Mouse (Mus musculus): ENCODE results near the gene Fndc7. TPM values are rescaled to one million over a fixed set of nuclear protein-coding genes. Genes with fewer than 3 reads are reported as not detected.

The Fndc7 gene
- polyA plus RNA-seq, 1 experiment, result not detected

DNA sequence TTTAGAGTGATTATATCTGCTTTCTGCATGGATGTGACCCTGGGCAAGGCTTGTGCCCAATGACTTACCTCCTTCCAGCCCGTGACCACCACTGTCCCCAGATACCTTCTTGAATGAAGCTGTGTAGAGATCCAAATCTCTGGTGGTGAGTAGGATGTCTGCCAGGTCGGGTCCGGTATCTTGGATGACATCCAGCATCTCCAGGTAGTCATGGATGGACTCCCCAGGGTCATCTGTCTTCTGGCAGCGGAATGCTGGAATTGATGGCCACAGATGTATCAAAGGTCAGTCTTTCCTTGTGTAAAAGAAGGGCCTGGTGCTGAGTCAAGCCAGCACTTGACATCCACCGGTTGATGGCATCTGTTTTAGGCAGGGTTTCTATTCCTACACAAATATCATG is 45.3 kb downstream of the Fndc7 start:
- TF ChIP-seq GATA1 (IDR thresholded peaks at IDR 0.05; ENCODE audit: low read length), result no peak

DNA sequence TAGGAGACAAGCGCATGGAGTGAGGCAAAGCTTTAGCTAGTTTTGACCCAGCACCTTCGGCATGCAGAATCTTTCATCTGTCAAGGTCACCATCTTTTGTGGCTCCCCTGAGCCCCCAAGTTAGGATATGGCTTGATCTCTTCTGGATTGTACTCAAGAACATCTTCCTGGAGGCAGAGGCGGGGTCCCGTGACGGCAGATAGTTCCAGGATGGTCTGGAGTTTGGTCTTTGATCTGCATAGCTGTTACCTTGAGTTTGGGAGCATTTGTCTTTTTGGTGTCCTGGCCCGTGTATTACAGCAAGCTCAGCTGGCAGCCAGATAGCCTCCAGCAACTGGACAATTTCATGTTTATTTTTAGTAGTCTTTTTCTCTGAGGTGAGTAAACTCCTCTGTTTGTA is 45.8 kb downstream of the Fndc7 start:
- no peak for TF ChIP-seq GATA1 (IDR thresholded peaks at IDR 0.05; ENCODE audit: low read length)

DNA sequence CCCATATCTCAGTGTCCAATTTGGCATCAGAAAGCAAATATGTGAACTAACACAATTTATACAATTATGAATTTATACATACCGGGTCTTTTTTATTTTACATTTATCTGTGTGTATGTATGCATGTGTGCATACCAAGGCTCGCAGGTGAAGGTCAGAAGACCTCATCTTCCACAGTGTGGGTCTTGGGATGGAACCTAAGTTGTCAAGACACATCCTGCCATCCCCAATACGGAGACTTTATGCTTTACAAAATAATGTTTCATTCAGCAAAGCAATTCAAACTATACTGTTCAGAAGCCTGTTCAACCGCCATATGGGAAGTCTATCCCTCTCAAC is 49.1 kb downstream of the Fndc7 start:
- TF ChIP-seq GATA1 (IDR thresholded peaks at IDR 0.05; ENCODE audit: low read length), result no peak

DNA sequence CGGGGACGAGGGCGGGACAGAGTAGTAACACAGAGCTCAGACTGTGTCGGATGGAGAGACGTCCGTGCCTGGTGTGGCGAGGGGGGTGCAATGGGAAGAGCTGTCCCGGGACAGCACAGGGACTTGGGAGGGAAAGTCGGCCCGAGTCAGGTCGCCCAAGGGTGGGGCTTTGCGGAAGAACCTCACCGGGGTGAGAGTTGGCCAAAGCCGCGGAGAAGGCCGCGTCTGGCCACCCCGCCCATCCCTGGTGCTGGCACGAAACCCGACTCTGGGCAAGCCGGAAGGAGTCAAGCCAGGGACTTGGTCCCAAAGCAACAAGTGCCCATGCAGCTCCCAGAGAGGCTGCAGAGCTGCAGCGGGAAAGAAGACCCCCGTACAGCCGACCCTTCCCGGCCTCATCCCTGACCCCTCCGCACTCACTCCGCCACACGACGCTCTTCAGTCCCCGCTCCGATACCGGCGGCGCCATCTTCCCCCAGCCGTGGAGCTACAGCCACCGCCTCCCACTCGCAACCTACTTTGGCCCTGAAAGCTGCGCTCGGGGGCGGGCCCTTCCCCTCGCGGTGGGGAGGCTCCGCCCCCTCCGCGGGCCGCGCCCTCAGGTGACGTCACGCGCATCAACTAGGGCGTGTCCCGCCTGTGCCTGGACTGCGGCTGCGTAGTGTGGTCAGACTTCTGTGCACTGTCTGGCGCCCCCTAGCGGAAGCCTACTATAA is 49.6 kb downstream of the Fndc7 start, which contains the start of gene Stxbp3:
Gene Stxbp3 (minus strand): TSS at position 527 of the 716 bp plus-strand sequence.
- TF ChIP-seq GATA1 (IDR thresholded peaks at IDR 0.05; ENCODE audit: low read length), result no peak

DNA sequence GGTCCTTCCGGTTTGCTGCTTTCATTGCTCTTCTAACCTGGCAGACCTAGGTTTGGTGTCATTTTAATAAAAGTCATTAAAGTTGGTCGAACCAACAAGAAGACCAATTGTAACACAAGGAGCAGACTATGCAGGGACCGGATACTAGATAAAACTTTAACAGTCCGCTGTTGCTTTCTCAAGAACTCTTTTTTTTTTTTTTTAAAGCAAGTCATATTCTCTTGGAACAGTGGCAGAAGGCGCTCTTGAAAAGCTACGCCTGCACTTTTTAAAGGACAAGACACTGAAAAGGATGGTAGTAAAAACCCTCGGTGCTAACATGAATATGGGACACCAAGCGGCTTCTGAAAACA is 50.2 kb downstream of the Fndc7 start:
- TF ChIP-seq GATA1 (IDR thresholded peaks at IDR 0.05; ENCODE audit: low read length), result no peak

DNA sequence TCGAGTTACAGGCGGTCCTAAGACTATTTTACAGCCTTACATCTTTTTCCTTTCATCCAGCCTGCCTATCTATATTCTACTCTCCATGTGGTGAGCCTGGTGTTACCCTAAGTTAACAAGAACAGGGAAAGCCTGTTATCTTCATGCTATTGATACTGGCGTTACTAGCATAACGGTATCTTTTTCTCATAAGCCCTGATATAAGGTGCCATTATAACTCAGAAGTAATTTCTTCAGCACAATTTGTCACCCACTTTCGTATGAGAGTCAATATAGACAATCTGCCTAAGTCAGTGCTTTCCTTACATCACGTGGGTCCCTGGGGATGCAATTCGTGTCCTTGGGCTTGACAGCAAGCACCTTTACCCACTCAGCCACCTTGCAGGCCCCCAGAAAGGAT is 50.8 kb downstream of the Fndc7 start:
- no peak for TF ChIP-seq GATA1 (IDR thresholded peaks at IDR 0.05; ENCODE audit: low read length)

DNA sequence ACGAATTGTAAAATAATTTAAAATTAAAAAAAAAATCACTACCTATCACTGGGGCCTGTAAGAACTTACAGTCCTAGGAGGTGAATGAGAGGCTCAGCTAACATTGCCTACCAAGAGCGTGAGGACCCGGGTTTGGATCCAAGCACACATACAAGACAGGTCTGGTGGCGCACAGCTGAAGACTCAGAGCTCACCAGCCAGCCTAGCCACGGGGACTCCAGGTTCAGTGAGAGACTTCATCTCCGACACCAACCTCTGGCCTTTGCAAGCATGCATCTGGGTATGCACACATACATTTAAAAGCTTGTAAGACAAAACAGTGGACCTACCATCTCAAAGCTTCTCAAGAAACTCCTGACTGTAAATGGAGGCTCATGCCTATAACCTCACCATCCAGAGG is 52.9 kb downstream of the Fndc7 start:
- no peak for TF ChIP-seq GATA1 (IDR thresholded peaks at IDR 0.05; ENCODE audit: low read length)

DNA sequence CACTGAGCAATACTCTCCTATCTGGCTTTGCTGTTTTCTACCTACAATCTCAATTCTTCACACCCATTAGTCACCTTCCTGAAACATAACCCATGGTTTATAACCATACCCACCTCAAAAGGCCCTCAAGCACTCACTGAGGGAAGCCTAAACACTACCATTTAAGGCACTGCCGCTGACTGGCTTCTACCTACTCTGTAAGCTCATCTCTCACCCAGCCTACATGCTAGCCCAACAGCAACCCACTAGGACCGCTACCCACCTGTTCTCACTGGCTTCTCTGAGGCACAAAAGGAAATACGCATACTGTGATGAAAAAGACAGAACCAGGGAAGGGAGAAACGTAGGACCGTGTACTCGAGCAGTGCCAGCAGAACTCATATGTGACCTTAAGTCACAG is 58.1 kb downstream of the Fndc7 start:
- TF ChIP-seq GATA1 (IDR thresholded peaks at IDR 0.05; ENCODE audit: low read length), result no peak

DNA sequence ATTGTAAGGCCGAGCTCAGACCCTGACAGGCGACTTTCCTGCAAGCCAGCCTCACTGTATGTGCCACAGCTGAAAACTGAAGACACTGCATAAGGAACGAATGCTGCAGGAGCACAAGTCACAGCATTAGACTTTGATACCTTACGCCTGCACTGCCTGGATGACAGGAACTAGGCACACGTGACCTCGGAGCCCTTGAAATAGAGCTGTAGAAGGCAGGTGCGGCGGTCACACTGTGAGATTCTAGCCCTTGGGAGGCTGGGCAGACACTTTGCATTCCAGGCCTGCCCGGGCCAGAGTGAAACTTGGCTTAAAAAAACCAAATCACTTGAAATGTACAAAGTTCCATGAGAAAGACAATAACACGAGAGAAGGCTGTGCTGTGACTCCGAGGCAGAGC is 59.3 kb downstream of the Fndc7 start:
- TF ChIP-seq GATA1 (IDR thresholded peaks at IDR 0.05; ENCODE audit: low read length), result no peak

DNA sequence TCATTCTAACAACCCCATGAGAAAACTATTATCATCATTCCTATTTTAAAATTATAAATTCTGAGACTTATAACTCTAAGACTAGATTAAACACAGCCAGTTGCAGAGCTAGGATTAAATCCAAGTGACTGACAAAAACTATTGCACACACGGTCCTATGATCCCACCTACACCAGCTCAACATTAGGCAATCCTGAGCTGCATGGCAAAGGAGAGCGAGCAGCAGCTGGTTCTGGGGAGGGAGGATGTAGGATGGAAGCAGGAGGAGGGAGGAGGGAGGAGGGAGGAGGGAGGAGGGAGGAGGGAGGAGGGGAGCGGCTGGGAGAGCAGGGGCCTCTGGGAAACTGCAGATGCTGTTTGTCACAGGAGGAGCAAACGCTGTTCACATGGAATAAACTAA is 74.2 kb downstream of the Fndc7 start:
- no peak for TF ChIP-seq GATA1 (IDR thresholded peaks at IDR 0.05; ENCODE audit: low read length)

DNA sequence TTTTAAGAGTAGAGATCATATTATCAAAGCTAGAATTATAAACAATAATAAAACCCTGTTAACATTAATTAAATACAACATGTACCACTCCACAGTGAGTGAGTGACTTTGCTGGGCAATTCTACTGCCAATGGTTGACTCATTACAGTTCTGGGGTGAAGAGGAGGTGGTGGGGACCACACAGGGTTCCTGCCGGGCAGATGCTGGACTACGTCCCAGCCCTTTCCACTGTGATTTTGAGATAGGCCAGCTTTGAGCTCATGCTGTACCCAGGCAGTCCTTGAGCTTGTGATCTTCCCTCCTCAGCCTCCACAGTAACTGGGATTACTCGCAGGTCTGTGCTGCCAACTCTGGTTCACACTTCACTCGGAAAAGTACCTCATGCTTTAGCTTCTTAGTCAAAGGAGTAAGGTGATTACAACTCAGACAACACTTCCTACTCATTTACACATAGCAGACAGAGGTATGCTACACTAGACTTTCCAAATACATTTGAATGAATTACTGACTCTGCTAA is 79.0 kb downstream of the Fndc7 start:
- no peak for TF ChIP-seq GATA1 (IDR thresholded peaks at IDR 0.05; ENCODE audit: low read length)

DNA sequence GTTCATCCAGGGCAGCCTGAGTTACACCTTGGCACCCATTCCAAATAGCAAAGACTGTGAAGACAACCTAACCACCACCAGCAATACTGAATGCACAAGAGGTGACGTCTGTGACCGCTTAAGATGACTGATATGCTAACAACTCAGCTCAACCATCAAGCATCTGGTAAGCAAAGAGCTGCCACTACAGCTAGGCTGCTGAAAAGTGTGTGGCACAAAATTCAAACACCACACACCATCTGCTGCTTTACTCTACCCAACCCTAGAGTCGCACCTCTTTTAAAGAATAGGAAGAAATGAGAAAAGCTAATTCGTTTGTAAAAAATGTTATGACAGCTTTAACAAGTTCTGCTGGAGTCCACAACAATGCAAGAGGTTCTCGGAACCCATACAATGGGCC is 84.2 kb downstream of the Fndc7 start:
- no peak for TF ChIP-seq GATA1 (IDR thresholded peaks at IDR 0.05; ENCODE audit: low read length)

Other genes starting within 250 kb of the Fndc7 start
- gene Clcc1, start 236.1 kb downstream of the Fndc7 start, polyA plus RNA-seq (2012), result 15.5 and 21.0 TPM in 2 replicates
- gene Gpsm2, start 167.7 kb downstream of the Fndc7 start, polyA plus RNA-seq (2012), result 7.0 and 25.5 TPM in 2 replicates
- not detected in 2 replicates for gene Aknad1, start 150.3 kb downstream of the Fndc7 start, polyA plus RNA-seq (2012)
- gene Stxbp3, start 49.5 kb downstream of the Fndc7 start, polyA plus RNA-seq (2012), result 9.7 and 11.4 TPM in 2 replicates
- 110 and 127 TPM in 2 replicates for gene Prpf38b, start 21.7 kb upstream of the Fndc7 start, polyA plus RNA-seq (2012)
- 0.03 TPM in 1 of 2 replicates, not detected in the other for gene Henmt1, start 49.9 kb upstream of the Fndc7 start, polyA plus RNA-seq (2012)
- gene Gm9857, start 50.4 kb upstream of the Fndc7 start, polyA plus RNA-seq (2012), result not detected in 2 replicates
- not detected in 2 replicates for gene Fam102b, start 137.6 kb upstream of the Fndc7 start, polyA plus RNA-seq (2012)
- not detected in 2 replicates for gene Slc25a54, start 190.5 kb upstream of the Fndc7 start, polyA plus RNA-seq (2012)
- not detected in 2 replicates for gene Slc25a24, start 233.1 kb upstream of the Fndc7 start, polyA plus RNA-seq (2012)